Mouse (Mus musculus) liver, embryonic 12.5 days (tissue): ENCODE results near the gene Obscn. TPM values are rescaled to one million over a fixed set of nuclear protein-coding genes. Genes with fewer than 3 reads are reported as not detected.

Experiments used
- ATAC-seq: fragments of 200-750 bp; cut with Nextera tagmentation; 2 replicates; pipeline ENCODE4 v1.8.0; 2017; ENCODE audit warnings: moderate number of reproducible peaks, mild to moderate bottlenecking, moderate library complexity
- H3K27ac ChIP-seq: fragments of 300-500 bp; sonication (generic); 2 replicates; pipeline ENCODE4 v1.5.1; 2016; ENCODE audit warnings: mild to moderate bottlenecking
- H3K27me3 ChIP-seq: fragments of 300-500 bp; sonication (generic); replicated peaks from 2 replicates; pipeline ENCODE4 v1.6.1; 2016; ENCODE audit warnings: mild to moderate bottlenecking, moderate library complexity
- H3K36me3 ChIP-seq: fragments of 300-500 bp; sonication (generic); 2 replicates; pipeline ENCODE4 v1.6.1; 2016; ENCODE audit warnings: mild to moderate bottlenecking, moderate library complexity
- H3K4me1 ChIP-seq: fragments of 300-500 bp; sonication (generic); 2 replicates; pipeline ENCODE4 v1.6.1; 2016
- H3K4me2 ChIP-seq: fragments of 300-500 bp; sonication (generic); 2 replicates; pipeline ENCODE4 v1.6.1; 2016; ENCODE audit warnings: mild to moderate bottlenecking, moderate library complexity
- H3K4me3 ChIP-seq: fragments of 300-500 bp; sonication (generic); 2 replicates; pipeline ENCODE4 v1.5.1; 2016; ENCODE audit warnings: mild to moderate bottlenecking, moderate library complexity
- H3K9ac ChIP-seq: fragments of 300-500 bp; sonication (generic); 2 replicates; pipeline ENCODE4 v1.6.1; 2016; ENCODE audit warnings: mild to moderate bottlenecking, moderate library complexity
- H3K9me3 ChIP-seq: fragments of 300-500 bp; sonication (generic); replicated peaks from 2 replicates; pipeline ENCODE4 v1.6.1; 2016; ENCODE audit warnings: mild to moderate bottlenecking, moderate library complexity
- WGBS: fragments of 180-500 bp; shearing (Covaris S2); methylation state at CpG from one replicate; pipeline ENCODE4 v1.1.7; 2016; ENCODE audit not compliant: insufficient replicate concordance; 5-methylcytosine and 5-hydroxymethylcytosine counted together
- polyA plus RNA-seq: library from polyadenylated mRNA; unstranded; fragments of >200 nt; fragmentation: Nextera tagmentation; extraction: Ambion mirVana; gene quantifications from 2 replicates; pipeline ENCODE4 v1.2.1, GENCODE M21; 2016

Gene Obscn
- 0.42 and 0.51 TPM in 2 replicates for polyA plus RNA-seq

DNA sequence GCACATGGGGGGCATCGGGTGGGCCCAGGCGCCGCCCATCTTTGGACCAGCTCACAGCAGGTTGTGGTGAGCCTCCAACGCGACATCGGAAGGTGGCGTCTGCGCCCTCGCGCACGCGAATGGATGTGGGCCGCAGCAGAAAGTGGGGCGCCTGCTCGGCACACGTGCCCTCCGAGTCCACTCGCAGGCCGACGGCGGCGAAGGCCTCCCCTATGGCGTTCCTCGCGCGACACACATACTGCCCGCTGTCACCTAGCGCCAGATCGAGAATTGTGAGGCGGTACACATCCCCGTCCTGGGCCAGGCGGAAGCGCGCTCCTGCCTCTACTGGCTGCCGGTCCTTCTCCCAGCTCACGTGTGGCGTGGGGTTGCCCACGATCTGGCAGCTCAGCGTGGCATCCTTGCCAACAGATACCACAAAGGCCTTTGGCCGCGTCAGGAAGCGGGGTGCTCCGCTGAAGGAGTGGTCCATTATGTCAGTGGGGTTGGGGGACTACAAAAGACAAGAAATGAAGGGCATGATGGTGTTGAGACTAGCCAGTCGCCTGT lies at the start of gene Obscn:
Obscn (minus strand) TSS at position 499 of the 549 bp plus-strand sequence.
- 17% methylated on average over 44 of the region's 44 CpGs for WGBS
- no peak within 1 kb of the TSS for H3K9ac ChIP-seq
- H3K4me1 ChIP-seq: 0 out of 2 replicates have a peak, but pooled peaks cover 5% of the 10 kb centered on the region
- H3K9me3 ChIP-seq: no peaks in the 10 kb centered on the region
- H3K27me3 ChIP-seq: peaks cover 91% of the 10 kb centered on the region
- no peak within 1 kb of the TSS for H3K27ac ChIP-seq
- H3K4me2 ChIP-seq: peak within 1 kb of the TSS; percentile 19
- no peak for ATAC-seq
- H3K4me3 ChIP-seq: peak within 1 kb of the TSS; percentile 10; the same call in 1 of the 2 replicates
- H3K36me3 ChIP-seq: no peaks in the 10 kb centered on the region

DNA sequence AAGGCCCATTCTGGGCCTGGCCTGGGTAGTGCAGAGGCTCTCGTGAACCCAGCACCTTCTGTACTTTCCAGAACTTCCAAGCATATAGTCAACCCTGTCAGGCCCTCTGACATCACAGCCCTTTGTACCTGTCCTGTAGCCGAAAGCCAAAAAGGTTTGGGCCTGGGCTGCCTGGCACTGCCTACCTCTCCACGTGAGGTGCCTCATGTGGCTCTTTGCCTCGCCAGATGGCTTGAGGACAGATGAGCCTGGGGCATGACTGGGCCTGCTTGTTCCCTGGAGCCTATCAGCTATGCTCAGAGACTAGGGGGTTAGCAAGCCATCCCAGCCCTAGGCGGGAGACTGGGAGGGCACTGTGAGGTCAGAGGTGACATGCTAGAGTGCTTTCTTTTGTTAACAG lies 49.3 kb upstream of the Obscn start:
- peaks cover 8% of the 10 kb centered on the region for H3K27me3 ChIP-seq
- no peak overlapping the region for H3K4me2 ChIP-seq
- ATAC-seq: no peak
- no peak overlapping the region for H3K27ac ChIP-seq
- WGBS: 74% methylated on average over 5 of the region's 5 CpGs
- no peak overlapping the region for H3K9ac ChIP-seq
- peaks cover 40% of the 10 kb centered on the region for H3K4me1 ChIP-seq
- peaks cover 47% of the 10 kb centered on the region for H3K36me3 ChIP-seq
- no peaks in the 10 kb centered on the region for H3K9me3 ChIP-seq
- H3K4me3 ChIP-seq: no peak overlapping the region

DNA sequence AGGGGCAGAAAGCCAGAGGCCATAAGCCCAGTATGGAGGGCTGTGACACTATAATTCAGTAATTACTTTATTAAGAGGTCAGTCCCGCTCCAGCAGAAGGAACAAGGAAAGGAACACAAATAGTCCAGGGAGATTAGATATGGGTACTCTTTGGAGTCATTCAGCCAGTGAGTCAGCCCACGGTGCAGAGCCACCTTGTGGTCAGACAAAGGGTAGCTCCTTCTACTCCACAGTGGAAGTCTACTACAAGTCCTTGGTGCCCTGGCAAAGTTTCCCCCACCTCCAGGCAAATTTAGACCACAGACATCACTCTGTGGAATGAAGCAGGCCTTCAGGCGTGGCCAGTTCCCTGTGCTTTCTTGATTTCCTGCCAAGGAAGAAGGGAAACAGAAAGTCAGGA lies 47.6 kb upstream of the Obscn start:
- Histone ChIP-seq H3K9me3 (no peaks in the 10 kb centered on the region), H3K4me1 (peaks cover 27% of the 10 kb centered on the region), H3K9ac (peak overlapping the region; percentile 29; the same call in 1 of the 2 replicates), H3K27me3 (peaks cover 25% of the 10 kb centered on the region), H3K4me3 (no peak overlapping the region), H3K27ac (peak overlapping the region; percentile 59; the same call in 1 of the 2 replicates), H3K4me2 (no peak overlapping the region), H3K36me3 (peaks cover 47% of the 10 kb centered on the region)
- peak; percentile 73 for ATAC-seq
- WGBS: 20% methylated on average over 3 of the region's 3 CpGs

DNA sequence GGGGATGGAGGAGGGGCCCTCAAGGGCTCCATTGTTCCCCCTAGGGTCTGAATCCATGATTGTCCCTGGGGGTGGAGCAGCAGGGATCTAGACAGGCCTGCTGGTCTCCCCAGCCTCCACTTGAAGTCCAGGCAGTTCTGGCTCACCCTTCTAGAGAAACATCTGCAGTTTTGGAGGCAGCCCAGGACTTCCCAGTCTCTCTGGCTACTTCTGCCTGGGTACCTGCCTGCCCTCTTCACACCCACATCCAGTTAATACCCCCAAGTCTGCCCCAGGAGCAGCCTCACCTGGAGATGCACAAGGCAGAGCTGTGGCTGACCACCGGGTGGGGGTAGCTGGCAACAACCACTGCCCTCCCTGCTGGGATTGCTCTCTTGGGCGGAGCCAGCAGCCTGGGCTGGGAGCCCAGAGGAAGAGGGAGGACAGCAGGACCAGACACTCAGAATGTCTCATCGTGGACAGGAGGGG lies 46.7 kb upstream of the Obscn start, which contains the start of gene Gjc2:
Gjc2 (minus strand) TSS at position 350 of the 468 bp plus-strand sequence.
- H3K4me2 ChIP-seq: no peak within 1 kb of the TSS
- 60% methylated on average over 3 of the region's 3 CpGs for WGBS
- H3K27ac ChIP-seq: peak within 1 kb of the TSS; percentile 59
- peaks cover 34% of the 10 kb centered on the region for H3K27me3 ChIP-seq
- no peaks in the 10 kb centered on the region for H3K9me3 ChIP-seq
- H3K4me1 ChIP-seq: peaks cover 26% of the 10 kb centered on the region
- no peak for ATAC-seq
- H3K36me3 ChIP-seq: peaks cover 47% of the 10 kb centered on the region
- H3K4me3 ChIP-seq: no peak within 1 kb of the TSS
- H3K9ac ChIP-seq: peak within 1 kb of the TSS; percentile 29

DNA sequence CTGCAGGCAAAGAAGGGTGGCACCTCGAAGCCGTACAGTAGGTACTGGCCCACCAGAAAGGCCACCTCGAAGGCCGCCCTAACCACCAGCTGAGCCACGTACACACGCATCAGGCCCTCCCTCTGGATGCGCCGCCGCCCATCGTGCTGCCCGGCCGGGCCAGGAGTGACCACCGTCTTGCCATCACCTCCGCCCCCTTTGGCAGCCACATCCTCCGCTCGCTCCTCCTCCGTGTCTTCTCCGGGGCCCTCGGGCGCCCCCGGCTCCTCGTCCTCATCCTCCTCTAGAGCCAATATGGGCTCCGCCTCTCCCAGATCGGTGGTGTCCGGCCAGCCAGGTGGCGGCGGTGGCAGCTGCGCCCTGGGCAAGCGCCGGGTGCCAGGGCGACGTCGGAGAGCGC lies 40.7 kb upstream of the Obscn start:
- Histone ChIP-seq H3K4me2 (peak overlapping the region; percentile 21; the same call in 1 of the 2 replicates), H3K9ac (no peak overlapping the region), H3K27me3 (peaks cover 91% of the 10 kb centered on the region), H3K4me3 (peak overlapping the region; percentile 13; the same call in 1 of the 2 replicates), H3K27ac (no peak overlapping the region), H3K36me3 (no peaks in the 10 kb centered on the region), H3K4me1 (peaks cover 11% of the 10 kb centered on the region; the same call in 1 of the 2 replicates), H3K9me3 (no peaks in the 10 kb centered on the region)
- ATAC-seq: no peak
- WGBS: 12% methylated on average over 34 of the region's 34 CpGs

DNA sequence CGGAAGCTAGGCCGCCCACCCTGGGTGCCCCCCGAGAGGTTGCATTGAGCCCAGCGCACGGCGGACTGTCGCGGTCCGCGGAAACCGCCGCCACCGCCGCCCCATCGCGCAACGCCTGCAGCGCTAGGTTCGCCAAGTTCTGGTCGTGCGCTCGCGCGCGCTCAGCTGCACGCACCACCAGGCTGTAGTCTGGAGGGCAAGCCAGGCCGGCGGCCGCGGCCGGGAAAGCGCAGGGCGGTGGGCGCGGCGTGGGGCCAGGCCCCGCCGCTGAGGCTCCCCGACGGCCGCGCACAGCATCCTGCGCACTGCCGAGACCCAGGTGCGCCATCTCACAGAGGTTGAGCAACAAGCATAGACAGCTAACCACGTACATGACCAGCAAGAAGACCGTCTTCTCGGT lies 40.3 kb upstream of the Obscn start:
- 4% methylated on average over 48 of the region's 48 CpGs for WGBS
- Histone ChIP-seq H3K36me3 (no peaks in the 10 kb centered on the region), H3K4me1 (peaks cover 11% of the 10 kb centered on the region; the same call in 1 of the 2 replicates), H3K9me3 (no peaks in the 10 kb centered on the region), H3K9ac (no peak overlapping the region), H3K27me3 (peaks cover 93% of the 10 kb centered on the region), H3K4me3 (peak overlapping the region; percentile 13; the same call in 1 of the 2 replicates), H3K27ac (no peak overlapping the region), H3K4me2 (peak overlapping the region; percentile 21)
- ATAC-seq: no peak

DNA sequence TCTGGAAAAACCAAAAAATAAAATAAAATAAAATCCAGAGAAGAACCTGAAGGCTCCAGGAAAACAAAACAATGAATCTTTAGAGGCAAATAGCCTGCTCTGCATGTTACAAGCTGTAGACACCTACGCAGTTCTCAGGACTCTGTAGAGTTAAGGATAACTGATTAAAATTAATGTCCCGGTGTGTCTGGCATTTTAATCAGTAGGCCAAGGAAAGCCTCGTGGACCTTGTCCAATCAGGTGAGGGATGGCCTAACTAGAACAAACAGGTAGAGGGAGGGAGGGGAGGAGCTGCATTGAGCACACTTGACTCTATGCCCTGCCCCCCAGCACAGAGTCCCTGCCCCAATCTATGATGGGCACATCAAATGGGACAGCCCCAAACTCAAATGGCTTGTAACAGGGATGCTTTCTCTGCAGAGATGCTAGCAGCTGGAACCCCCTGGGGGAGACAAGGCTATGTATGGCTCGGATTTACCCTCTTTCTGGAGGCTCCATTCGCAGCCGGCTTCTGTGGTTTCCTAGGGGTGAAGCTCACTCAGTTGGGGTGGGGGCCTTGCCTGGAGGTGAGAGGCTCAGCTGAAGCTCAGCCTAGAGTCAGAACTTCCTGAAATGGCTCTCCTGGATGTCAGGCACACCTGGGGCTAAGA lies 38.1 kb upstream of the Obscn start:
- no peaks in the 10 kb centered on the region for H3K9me3 ChIP-seq
- no peak overlapping the region for H3K4me2 ChIP-seq
- H3K36me3 ChIP-seq: no peaks in the 10 kb centered on the region
- H3K27me3 ChIP-seq: peaks cover 78% of the 10 kb centered on the region
- H3K4me3 ChIP-seq: no peak overlapping the region
- peaks cover 16% of the 10 kb centered on the region; the same call in 1 of the 2 replicates for H3K4me1 ChIP-seq
- H3K9ac ChIP-seq: no peak overlapping the region
- no peak overlapping the region for H3K27ac ChIP-seq
- ATAC-seq: no peak
- 43% methylated on average over 6 of the region's 6 CpGs for WGBS

DNA sequence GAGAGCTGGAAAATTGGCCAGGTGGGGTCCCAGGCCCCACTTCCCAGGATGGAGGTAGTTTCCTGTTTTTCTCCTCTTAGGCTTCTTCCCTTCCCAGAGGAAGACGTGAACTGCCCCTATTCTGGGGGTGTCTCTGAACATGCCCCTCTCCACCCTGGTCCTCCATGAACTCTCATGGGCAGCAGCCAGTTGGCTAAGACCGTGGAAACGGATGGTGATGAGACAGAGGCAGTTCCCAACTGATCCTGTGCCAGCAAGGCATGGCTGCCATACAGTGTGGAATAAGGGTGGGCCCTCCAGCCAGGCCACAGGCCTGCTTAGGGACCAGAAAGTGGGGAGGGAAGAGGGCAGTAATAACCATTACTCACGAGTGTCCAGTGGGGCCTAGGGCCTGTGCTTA lies 34.3 kb upstream of the Obscn start:
- H3K36me3 ChIP-seq: no peaks in the 10 kb centered on the region
- H3K9ac ChIP-seq: no peak overlapping the region
- WGBS: 59% methylated on average over 4 of the region's 4 CpGs
- H3K9me3 ChIP-seq: no peaks in the 10 kb centered on the region
- H3K27ac ChIP-seq: no peak overlapping the region
- peaks cover 22% of the 10 kb centered on the region for H3K4me1 ChIP-seq
- H3K4me2 ChIP-seq: no peak overlapping the region
- H3K27me3 ChIP-seq: peaks cover 41% of the 10 kb centered on the region
- H3K4me3 ChIP-seq: no peak overlapping the region
- ATAC-seq: no peak

DNA sequence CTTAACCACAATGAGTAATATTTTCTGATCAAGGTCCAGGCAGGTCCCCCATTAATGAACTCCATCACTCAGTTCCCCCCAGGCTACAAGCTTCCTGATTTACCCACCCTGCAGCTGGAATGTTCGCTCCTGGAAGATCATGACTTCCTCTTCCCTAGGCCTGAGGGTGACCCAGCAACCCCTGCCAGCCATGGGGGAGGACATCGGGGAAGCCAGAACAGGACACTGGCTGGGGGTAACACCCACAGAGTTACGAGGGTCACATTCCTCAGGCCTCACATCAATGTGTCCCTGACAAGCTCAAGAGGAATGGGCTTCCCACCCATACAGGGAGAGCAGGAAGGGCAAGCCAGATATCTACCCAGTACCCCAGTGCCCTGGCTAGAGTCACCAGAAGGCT lies 33.6 kb upstream of the Obscn start:
- ATAC-seq: no peak

DNA sequence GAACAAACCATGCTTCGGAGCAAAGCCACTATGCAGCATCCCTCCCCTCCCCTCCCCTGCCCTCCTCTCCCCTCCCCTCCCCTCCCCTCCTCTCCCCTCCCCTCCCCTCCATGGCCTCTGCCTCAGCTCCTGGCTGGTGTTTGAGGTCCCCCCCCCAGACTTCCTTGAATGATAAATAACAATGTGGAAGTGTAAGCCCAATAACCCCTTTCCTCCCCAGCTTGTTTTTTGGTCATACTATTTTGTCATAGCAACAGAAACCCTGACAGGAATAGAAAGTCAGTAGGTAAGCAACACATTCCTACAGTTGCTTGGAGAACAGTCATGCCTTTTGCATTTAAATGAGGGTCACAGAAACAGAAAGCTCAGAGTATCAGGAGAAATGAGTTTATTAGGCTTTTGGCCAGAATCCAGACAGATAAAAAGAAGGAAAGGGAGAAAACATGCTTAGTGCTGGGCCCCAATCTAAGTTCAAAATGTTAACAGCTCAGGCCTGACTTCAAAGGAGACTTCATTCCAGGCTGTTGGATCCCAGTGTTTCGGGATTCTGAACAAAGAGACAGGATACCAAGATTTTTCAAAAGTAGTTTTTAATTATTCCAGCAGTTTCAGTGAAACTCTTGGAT lies 29.5 kb upstream of the Obscn start:
- H3K9me3 ChIP-seq: no peaks in the 10 kb centered on the region
- ATAC-seq: no peak
- H3K27me3 ChIP-seq: no peaks in the 10 kb centered on the region
- H3K4me2 ChIP-seq: peak overlapping the region; percentile 85; the same call in 1 of the 2 replicates
- peak overlapping the region; percentile 100 for H3K27ac ChIP-seq
- peaks cover 9% of the 10 kb centered on the region for H3K36me3 ChIP-seq
- H3K4me3 ChIP-seq: no peak overlapping the region
- peaks cover 58% of the 10 kb centered on the region for H3K4me1 ChIP-seq
- 35% methylated on average over 2 of the region's 2 CpGs for WGBS
- H3K9ac ChIP-seq: peak overlapping the region; percentile 92

More for the DNA sequence above, 33.6 kb upstream of the Obscn start:
- Histone ChIP-seq H3K36me3 (no peaks in the 10 kb centered on the region), H3K27ac (0 out of 2 replicates have a peak overlapping the region, but pooled peaks have one; percentile 0), H3K9me3 (no peaks in the 10 kb centered on the region), H3K4me1 (peaks cover 29% of the 10 kb centered on the region), H3K4me2 (no peak overlapping the region), H3K4me3 (no peak overlapping the region), H3K27me3 (peaks cover 33% of the 10 kb centered on the region), H3K9ac (no peak overlapping the region)
- 59% methylated on average over 3 of the region's 3 CpGs for WGBS

DNA sequence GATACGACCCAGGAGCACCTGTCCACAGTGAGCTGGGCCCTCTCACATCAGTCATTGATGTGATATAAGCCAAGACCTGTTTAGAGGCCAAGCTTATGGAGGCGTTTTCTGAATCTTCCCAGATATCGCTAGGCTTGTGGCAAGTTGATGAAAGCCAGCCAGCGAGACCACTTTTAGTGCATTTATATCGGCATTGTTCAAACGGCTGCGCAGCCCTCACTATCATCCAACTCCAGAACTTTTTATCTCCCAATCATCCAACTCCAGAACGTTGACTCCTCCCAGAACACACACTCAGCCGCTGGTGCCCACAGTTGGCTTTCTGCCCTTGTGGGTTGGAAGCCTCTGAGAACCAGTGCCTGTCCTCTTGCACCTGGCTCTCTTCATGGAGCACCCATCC lies 28.2 kb upstream of the Obscn start:
- Histone ChIP-seq H3K4me3 (peak overlapping the region; percentile 83), H3K27ac (peak overlapping the region; percentile 100), H3K27me3 (no peaks in the 10 kb centered on the region), H3K9ac (peak overlapping the region; percentile 92), H3K4me1 (peaks cover 58% of the 10 kb centered on the region), H3K9me3 (no peaks in the 10 kb centered on the region), H3K4me2 (peak overlapping the region; percentile 85), H3K36me3 (peaks cover 23% of the 10 kb centered on the region)
- ATAC-seq: peak; percentile 80
- 17% methylated on average over 9 of the region's 9 CpGs for WGBS
